Mouse (Mus musculus) adrenal gland, postnatal 10 days (tissue): ENCODE data around the gene Haus2. TPM values are rescaled to one million over a fixed set of nuclear protein-coding genes. Genes with fewer than 3 reads are reported as not detected.
"Not testable (repeated sequence)": the region's sequence is repeated elsewhere in the genome, so short reads cannot be mapped to it uniquely, and the experiment has no call there.

Experiments used
- DNase-seq: peaks from one replicate; pipeline ENCODE4 v3.0.0; 2021; ENCODE audit warnings: mixed read lengths
- long read RNA-seq, 2 experiments: library from polyadenylated mRNA; stranded (forward); transcript quantifications; one replicate each; pipeline ENCODE4 v2.0.0; 2021
- total RNA-seq, 2 experiments: library from RNA; stranded (reverse); gene quantifications; 2 replicates each; pipeline ENCODE4 v1.2.3; 2021

Gene Haus2
- 10 to 100 TPM; 14.1 to 14.9 TPM for total RNA-seq
- long read RNA-seq, experiment 1, transcript Haus2-203 (6 exons, 3,154 nt), result major isoform, 9 of 14 reads
- long read RNA-seq, experiment 1, partial matches to known transcripts, result 0 of 14 reads
- long read RNA-seq, experiment 1, other reads (novel, unspliced or antisense), result 4 of 14 reads
- long read RNA-seq, experiment 2, partial matches to known transcripts, result 0 of 4 reads
- long read RNA-seq, experiment 2, other reads (novel, unspliced or antisense), result 0 of 4 reads

GRCm38 (mm10) chr2:120608830-120609723, at the start of gene Haus2, which contains the start of gene Lrrc57:
Haus2 (plus strand) TSS chr2:120609383.
Lrrc57 (minus strand) TSS chr2:120609520.
- peak; percentile 96 for DNase-seq

GRCm38 (mm10) chr2:120561524-120561923, 47.7 kb upstream of the Haus2 start:
- DNase-seq, result no peak

GRCm38 (mm10) chr2:120562859-120563234, 46.3 kb upstream of the Haus2 start:
- DNase-seq, result no peak

GRCm38 (mm10) chr2:120563235-120563990, 45.8 kb upstream of the Haus2 start, which contains the start of gene Zfp106:
Zfp106 (minus strand) TSS chr2:120563843.
- DNase-seq, result peak; percentile 90

- not testable (repeated sequence) for DNase-seq
These were observed 44.5 kb upstream of the Haus2 start for GRCm38 (mm10) chr2:120564548-120565188.

- DNase-seq, result no peak
These were observed 43.8 kb upstream of the Haus2 start for GRCm38 (mm10) chr2:120565363-120565762.

GRCm38 (mm10) chr2:120566886-120567797, 42.0 kb upstream of the Haus2 start, which contains the start of gene Snap23:
Snap23 (plus strand) TSS chr2:120567671.
- peak; percentile 97 for DNase-seq

GRCm38 (mm10) chr2:120567798-120568320, 41.3 kb upstream of the Haus2 start:
- DNase-seq, result no peak

- DNase-seq, result no peak
These were observed 38.1 kb upstream of the Haus2 start for GRCm38 (mm10) chr2:120571081-120571480.

GRCm38 (mm10) chr2:120572161-120572560, 37.0 kb upstream of the Haus2 start:
- not testable (repeated sequence) for DNase-seq

GRCm38 (mm10) chr2:120575121-120575520, 34.1 kb upstream of the Haus2 start:
- DNase-seq, result no peak

GRCm38 (mm10) chr2:120575978-120576377, 33.2 kb upstream of the Haus2 start:
- no peak for DNase-seq

GRCm38 (mm10) chr2:120577799-120578198, 31.4 kb upstream of the Haus2 start:
- no peak for DNase-seq

- no peak for DNase-seq
These were observed 30.9 kb upstream of the Haus2 start for GRCm38 (mm10) chr2:120578286-120578685.

GRCm38 (mm10) chr2:120589759-120590158, 19.4 kb upstream of the Haus2 start:
- DNase-seq, result no peak

GRCm38 (mm10) chr2:120592227-120592626, 17.0 kb upstream of the Haus2 start:
- DNase-seq, result no peak

- no peak for DNase-seq
These were observed 11.4 kb upstream of the Haus2 start for GRCm38 (mm10) chr2:120597734-120598133.

- no peak for DNase-seq
These were observed 9.7 kb upstream of the Haus2 start for GRCm38 (mm10) chr2:120599506-120599905.

GRCm38 (mm10) chr2:120606021-120606690, 3.0 kb upstream of the Haus2 start:
- DNase-seq, result peak; percentile 11
